13 mouse cellular contexts compared by ENCODE assay signal in genomic region chr8:108535121-108535876, GRCm38 (mm10).
DNase-seq lines count a peak whose midpoint lies in the region; ATAC-seq and TF ChIP-seq lines count a peak whose summit lies in the region.
"Had no signal": no experiment of that assay in that cellular context is flagged by ENCODE, and none has a peak within 500 bp of the region (broad histone marks: within the 10 kb centered on the region; RNA-seq: fewer than 3 reads in every experiment).

No protein-coding gene starts in this region.

- peak; percentile 71 for ATAC-seq in forebrain, embryonic 11.5 days (replicated peaks; ENCODE audit: low FRiP score)
- ATAC-seq in forebrain, postnatal 0 days: peak; percentile 40
- ATAC-seq in midbrain, embryonic 15.5 days (replicated peaks): peak; percentile 82
- ATAC-seq: inflammation-experienced regulatory T-cells, adult 6 months had no signal

- no peaks in the 10 kb centered on the region for H3K9me3 ChIP-seq in forebrain, embryonic 11.5 days (ENCODE audit: control insufficient read depth, low read length)
- H3K9me3 ChIP-seq in forebrain, embryonic 10.5 days: no peaks in the 10 kb centered on the region
- no peaks in the 10 kb centered on the region for H3K9me3 ChIP-seq in forebrain, postnatal 0 days (ENCODE audit: low read length)
- no peaks in the 10 kb centered on the region for H3K9me3 ChIP-seq in midbrain, embryonic 15.5 days

- H3K36me3 ChIP-seq in forebrain, embryonic 11.5 days (ENCODE audit: control insufficient read depth, insufficient read depth, low read length): no peaks in the 10 kb centered on the region
- no peaks in the 10 kb centered on the region for H3K36me3 ChIP-seq in forebrain, embryonic 10.5 days (replicated peaks)
- no peaks in the 10 kb centered on the region for H3K36me3 ChIP-seq in forebrain, postnatal 0 days (ENCODE audit: insufficient read depth)
- H3K36me3 ChIP-seq in midbrain, embryonic 15.5 days (replicated peaks): no peaks in the 10 kb centered on the region

- peak; percentile 52 for DNase-seq in forebrain, embryonic 11.5 days (ENCODE audit: low spot score)
- DNase-seq in forebrain, embryonic 10.5 days (ENCODE audit: extremely low spot score, low spot score): no peak
- peak; percentile 14 for DNase-seq in MN1 (ENCODE audit: low spot score)
- peak; percentile 34 for DNase-seq in forebrain, postnatal 0 days
- no peak for DNase-seq in gastrocnemius, adult 2 months
- no peak for DNase-seq in layer of hippocampus, adult 18-20 months (ENCODE audit: low spot score in 2 of 2)
- no peak for DNase-seq in right cerebral cortex, postnatal 14 days
- DNase-seq: adrenal gland, postnatal 14 days; kidney, postnatal 25 days; thymus, postnatal 14 days had no signal

- H3K9ac ChIP-seq in forebrain, embryonic 11.5 days (ENCODE audit: low read length): no peak overlapping the region
- H3K9ac ChIP-seq in forebrain, postnatal 0 days: 0 out of 2 replicates have a peak overlapping the region, but pooled peaks have one; percentile 0
- H3K9ac ChIP-seq in midbrain, embryonic 15.5 days: no peak overlapping the region
- H3K9ac ChIP-seq: liver, embryonic 14.5 days had no signal

- TF ChIP-seq CTCF in forebrain, postnatal 0 days (IDR thresholded peaks at IDR 0.05; ENCODE audit: low read depth): no peak
- TF ChIP-seq CTCF in gastrocnemius, adult 2 months (IDR thresholded peaks at IDR 0.05): no peak

- H3K4me3 ChIP-seq in forebrain, embryonic 11.5 days (ENCODE audit: low read depth, low read length): no peak overlapping the region
- no peak overlapping the region for H3K4me3 ChIP-seq in forebrain, embryonic 10.5 days
- H3K4me3 ChIP-seq in forebrain, postnatal 0 days (ENCODE audit: low read depth, low read length): peak overlapping the region; percentile 38
- peak overlapping the region; percentile 35 for H3K4me3 ChIP-seq in midbrain, embryonic 15.5 days
- no peak overlapping the region for H3K4me3 ChIP-seq in gastrocnemius, adult 2 months

- intact Hi-C loops in gastrocnemius, adult 2 months (cut with DNase I): no loop called here

- H3K27me3 ChIP-seq in forebrain, embryonic 11.5 days (ENCODE audit: control insufficient read depth, insufficient read depth, low read length): no peaks in the 10 kb centered on the region
- no peaks in the 10 kb centered on the region for H3K27me3 ChIP-seq in forebrain, embryonic 10.5 days (ENCODE audit: poor library complexity, severe bottlenecking)
- no peaks in the 10 kb centered on the region for H3K27me3 ChIP-seq in forebrain, postnatal 0 days (ENCODE audit: insufficient read depth, low read length)
- no peaks in the 10 kb centered on the region for H3K27me3 ChIP-seq in midbrain, embryonic 15.5 days (replicated peaks)

- no peak overlapping the region for H3K27ac ChIP-seq in forebrain, embryonic 11.5 days (ENCODE audit: low read depth, low read length)
- no peak overlapping the region for H3K27ac ChIP-seq in forebrain, embryonic 10.5 days
- H3K27ac ChIP-seq in forebrain, postnatal 0 days (ENCODE audit: low read depth, low read length): no peak overlapping the region
- H3K27ac ChIP-seq in midbrain, embryonic 15.5 days: peak overlapping the region; percentile 86
- no peak overlapping the region for H3K27ac ChIP-seq in gastrocnemius, adult 2 months
- H3K27ac ChIP-seq: liver, embryonic 14.5 days had no signal

- H3K4me2 ChIP-seq in forebrain, embryonic 11.5 days (ENCODE audit: low read depth, low read length, severe bottlenecking): peak overlapping the region; percentile 33; the same call in 1 of the 2 replicates
- H3K4me2 ChIP-seq in forebrain, postnatal 0 days (ENCODE audit: low read depth): peak overlapping the region; percentile 66
- peak overlapping the region; percentile 52 for H3K4me2 ChIP-seq in midbrain, embryonic 15.5 days

- WGBS in forebrain, embryonic 11.5 days: 65% methylated on average over 16 of the region's 16 CpGs
- WGBS in forebrain, embryonic 10.5 days: 79% methylated on average over 16 of the region's 16 CpGs
- 21% methylated on average over 16 of the region's 16 CpGs for WGBS in forebrain, postnatal 0 days
- WGBS in midbrain, embryonic 15.5 days: 38% methylated on average over 16 of the region's 16 CpGs

- peaks cover 12% of the 10 kb centered on the region for H3K4me1 ChIP-seq in forebrain, embryonic 11.5 days (replicated peaks; ENCODE audit: control insufficient read depth, insufficient read depth, low read length)
- H3K4me1 ChIP-seq in forebrain, embryonic 10.5 days: peaks cover 39% of the 10 kb centered on the region
- H3K4me1 ChIP-seq in forebrain, postnatal 0 days (ENCODE audit: insufficient read depth): peaks cover 25% of the 10 kb centered on the region
- H3K4me1 ChIP-seq in midbrain, embryonic 15.5 days: peaks cover 35% of the 10 kb centered on the region

Comparison
In these comparisons a context has a peak if more than half of its experiments do, and no peak if none do; other contexts are left out.
1. DNase-seq: peak in forebrain, embryonic 11.5 days (single experiment), MN1 (single experiment) and forebrain, postnatal 0 days (single experiment); none in forebrain, embryonic 10.5 days (single experiment), gastrocnemius, adult 2 months (single experiment), layer of hippocampus, adult 18-20 months (0 of 2) and right cerebral cortex, postnatal 14 days (single experiment).
2. H3K4me3 ChIP-seq: peak in forebrain, postnatal 0 days (single experiment) and midbrain, embryonic 15.5 days (single experiment); none in forebrain, embryonic 11.5 days (single experiment), forebrain, embryonic 10.5 days (single experiment) and gastrocnemius, adult 2 months (single experiment).
3. Peak in every context shown above with its lines, with median percentiles within 50 percentile points of each other: ATAC-seq and H3K4me2 ChIP-seq.